Mouse (Mus musculus) layer of hippocampus, adult 6 months (tissue): ENCODE data around the gene Hist1h2bb. TPM values are rescaled to one million over a fixed set of nuclear protein-coding genes. Genes with fewer than 3 reads are reported as not detected.

Experiments
- long read RNA-seq, 2 experiments: library from polyadenylated mRNA; unstranded; transcript quantifications; one replicate each; pipeline ENCODE4 v2.0.0; 2019 to 2020
- microRNA-seq: library from miRNA; unstranded; fragments of <30 nt; microRNA quantifications from one replicate; pipeline ENCODE4 v1.2.0, GENCODE M21; 2020
- polyA plus RNA-seq: library from polyadenylated mRNA; unstranded; fragments of <200 nt; fragmentation: Nextera tagmentation; gene quantifications from 2 replicates; pipeline ENCODE4 v1.2.3, GENCODE M21; 2021

Hist1h2bb gene
- polyA plus RNA-seq = 0.92 TPM in 1 of 2 replicates, not detected in the other
- long read RNA-seq, experiment 1, partial matches to known transcripts = 0 of 1 reads
- long read RNA-seq, experiment 1, other reads (novel, unspliced or antisense) = 1 of 1 reads
- long read RNA-seq, experiment 2 = 0 reads

GRCm38 (mm10) chr13:23746201-23747080 lies at the start of gene Hist1h2bb:
Gene Hist1h2bb (plus strand): TSS chr13:23746734.

GRCm38 (mm10) chr13:23698300-23698693 lies 48.2 kb upstream of the Hist1h2bb start, which contains the start of gene Hist1h4c:
Gene Hist1h4c (minus strand): TSS chr13:23698454.

GRCm38 (mm10) chr13:23710374-23711089 lies 36.0 kb upstream of the Hist1h2bb start, which contains the start of gene Hfe:
Gene Hfe (minus strand): TSS chr13:23710854.

GRCm38 (mm10) chr13:23738677-23739068 lies 7.9 kb upstream of the Hist1h2bb start, which contains the start of gene Hist1h1c:
Gene Hist1h1c (plus strand): TSS chr13:23738808.

GRCm38 (mm10) chr13:23745381-23746161 lies 963 bp upstream of the Hist1h2bb start, which contains the start of gene Hist1h3c:
Gene Hist1h3c (minus strand): TSS chr13:23745602.

GRCm38 (mm10) chr13:23750839-23751477 lies 4.4 kb downstream of the Hist1h2bb start, which contains the start of gene Hist1h2ab:
Gene Hist1h2ab (plus strand): TSS chr13:23751126.

GRCm38 (mm10) chr13:23752067-23752741 lies 5.7 kb downstream of the Hist1h2bb start, which contains the start of gene Hist1h3b:
Gene Hist1h3b (plus strand): TSS chr13:23752267.

GRCm38 (mm10) chr13:23756790-23757189 lies 10.3 kb downstream of the Hist1h2bb start, which contains the start of gene Hist1h4b:
Gene Hist1h4b (plus strand): TSS chr13:23757013.

GRCm38 (mm10) chr13:23760972-23761864 lies 14.7 kb downstream of the Hist1h2bb start, which contains the start of gene Hist1h4a:
Gene Hist1h4a (minus strand): TSS chr13:23761230.

GRCm38 (mm10) chr13:23761871-23762821 lies 15.6 kb downstream of the Hist1h2bb start, which contains the start of gene Hist1h3a:
Gene Hist1h3a (minus strand): TSS chr13:23762386.

GRCm38 (mm10) chr13:23763586-23764323 lies 17.2 kb downstream of the Hist1h2bb start, which contains the start of gene Hist1h1a:
Gene Hist1h1a (plus strand): TSS chr13:23763666.

GRCm38 (mm10) chr13:23769613-23770012 lies 23.1 kb downstream of the Hist1h2bb start, which contains the start of gene Trim38:
Gene Trim38 (plus strand): TSS chr13:23769913.

Small RNAs within 50 kb of the gene (microRNA-seq; reads per million reads assigned to microRNA genes)
- gene Gm44314 (not detected), gene Gm44484 (not detected)

Other genes starting within 250 kb of the Hist1h2bb start
- gene Hist1h4h, start 215.7 kb upstream of the Hist1h2bb start, polyA plus RNA-seq = 62.0 and 135 TPM in 2 replicates
- gene Hist1h2af, start 212.8 kb upstream of the Hist1h2bb start, polyA plus RNA-seq = not detected in 2 replicates
- 1.3 TPM in 1 of 2 replicates, not detected in the other for gene Hist1h3g, start 211.3 kb upstream of the Hist1h2bb start, polyA plus RNA-seq
- gene Hist1h2bh, start 203.3 kb upstream of the Hist1h2bb start, polyA plus RNA-seq = 0.20 and 0.25 TPM in 2 replicates
- gene Hist1h3f, start 202.7 kb upstream of the Hist1h2bb start, polyA plus RNA-seq = 0.14 TPM in 1 of 2 replicates, not detected in the other
- gene Hist1h4f, start 195.1 kb upstream of the Hist1h2bb start, polyA plus RNA-seq = not detected in 2 replicates
- gene Hist1h1d, start 193.5 kb upstream of the Hist1h2bb start, polyA plus RNA-seq = 0.03 and 0.10 TPM in 2 replicates
- gene Hist1h3e, start 184.4 kb upstream of the Hist1h2bb start, polyA plus RNA-seq = 1.1 and 1.8 TPM in 2 replicates
- 8.0 and 8.1 TPM in 2 replicates for gene Hist1h2ae, start 175.5 kb upstream of the Hist1h2bb start, polyA plus RNA-seq
- gene Hist1h2bg, start 175.3 kb upstream of the Hist1h2bb start, polyA plus RNA-seq = 3.4 and 4.7 TPM in 2 replicates
- gene Hist1h2bf, start 172.5 kb upstream of the Hist1h2bb start, polyA plus RNA-seq = 1.1 TPM in 1 of 2 replicates, not detected in the other
- not detected in 2 replicates for gene Hist1h2ad, start 172.4 kb upstream of the Hist1h2bb start, polyA plus RNA-seq
- gene Hist1h3d, start 171.0 kb upstream of the Hist1h2bb start, polyA plus RNA-seq = 0.60 and 0.88 TPM in 2 replicates
- gene Hist1h4d, start 165.1 kb upstream of the Hist1h2bb start, polyA plus RNA-seq = 7.7 and 14.9 TPM in 2 replicates
- 4.3 and 6.3 TPM in 2 replicates for gene Hist1h2be, start 125.6 kb upstream of the Hist1h2bb start, polyA plus RNA-seq
- 9.9 and 12.4 TPM in 2 replicates for gene Hist1h1e, start 124.2 kb upstream of the Hist1h2bb start, polyA plus RNA-seq
- gene Hist1h2ac, start 62.8 kb upstream of the Hist1h2bb start, polyA plus RNA-seq = 2.2 and 4.2 TPM in 2 replicates
- 125 and 195 TPM in 2 replicates for gene Hist1h2bc, start 62.5 kb upstream of the Hist1h2bb start, polyA plus RNA-seq
- not detected in 2 replicates for gene Hist1h1t, start 50.9 kb upstream of the Hist1h2bb start, polyA plus RNA-seq
- gene Hist1h4c, start 48.3 kb upstream of the Hist1h2bb start, polyA plus RNA-seq = 3.0 and 6.5 TPM in 2 replicates
- gene Hfe, start 35.9 kb upstream of the Hist1h2bb start, polyA plus RNA-seq = 6.8 and 7.3 TPM in 2 replicates
- gene Hist1h1c, start 7.9 kb upstream of the Hist1h2bb start, polyA plus RNA-seq = 8.2 and 11.8 TPM in 2 replicates
- 0.43 and 0.45 TPM in 2 replicates for gene Hist1h3c, start 1.1 kb upstream of the Hist1h2bb start, polyA plus RNA-seq
- 3.4 and 5.1 TPM in 2 replicates for gene Hist1h2ab, start 4.4 kb downstream of the Hist1h2bb start, polyA plus RNA-seq
- 0.31 TPM in 1 of 2 replicates, not detected in the other for gene Hist1h3b, start 5.5 kb downstream of the Hist1h2bb start, polyA plus RNA-seq
- gene Hist1h4b, start 10.3 kb downstream of the Hist1h2bb start, polyA plus RNA-seq = not detected in 2 replicates
- gene Hist1h4a, start 14.5 kb downstream of the Hist1h2bb start, polyA plus RNA-seq = 0.34 TPM in 1 of 2 replicates, not detected in the other
- not detected in 2 replicates for gene Hist1h3a, start 15.7 kb downstream of the Hist1h2bb start, polyA plus RNA-seq
- 0.20 TPM in 1 of 2 replicates, not detected in the other for gene Hist1h1a, start 16.9 kb downstream of the Hist1h2bb start, polyA plus RNA-seq
- not detected in 2 replicates for gene Trim38, start 23.2 kb downstream of the Hist1h2bb start, polyA plus RNA-seq
- gene Slc17a2, start 60.3 kb downstream of the Hist1h2bb start, polyA plus RNA-seq = not detected in 2 replicates
- not detected in 2 replicates for gene Slc17a3, start 92.7 kb downstream of the Hist1h2bb start, polyA plus RNA-seq
- not detected in 2 replicates for gene Slc17a1, start 121.0 kb downstream of the Hist1h2bb start, polyA plus RNA-seq
- gene Slc17a4, start 168.3 kb downstream of the Hist1h2bb start, polyA plus RNA-seq = not detected in 2 replicates
- not detected in 2 replicates for gene Hist1h2ba, start 187.4 kb downstream of the Hist1h2bb start, polyA plus RNA-seq
- not detected in 2 replicates for gene Hist1h2aa, start 187.7 kb downstream of the Hist1h2bb start, polyA plus RNA-seq
- 1.8 and 2.5 TPM in 2 replicates for gene Scgn, start 244.5 kb downstream of the Hist1h2bb start, polyA plus RNA-seq